Mouse (Mus musculus) spleen, postnatal 10 days (tissue): ENCODE measurements at regions not wholly inside any gene's neighbourhood (a gene's known extent, or its start where the extent isn't known, plus 50 kb on each side); places are given as distances from the start of the nearest gene placed in this dataset.
"Not testable (repeated sequence)": the region's sequence is repeated elsewhere in the genome, so short reads cannot be mapped to it uniquely, and the experiment has no call there.

Source experiments
- DNase-seq, 2 experiments: peaks; one replicate each; pipeline ENCODE4 v3.0.0; 2021 to 2022; ENCODE audit warnings: low spot score in 2 of 2

- DNase-seq = no peak
Measured at GRCm38 (mm10) chr10:8136662-8137061, 180.6 kb upstream of the Tab2 start.

GRCm38 (mm10) chr10:8135272-8135671 lies 179.2 kb upstream of the Tab2 start:
- no peak for DNase-seq

GRCm38 (mm10) chr10:8134398-8134797 lies 178.4 kb upstream of the Tab2 start:
- DNase-seq = no peak

GRCm38 (mm10) chr10:8133451-8133952 lies 177.5 kb upstream of the Tab2 start:
- no peak for DNase-seq

- no peak for DNase-seq
Measured at GRCm38 (mm10) chr10:8132795-8133194, 176.8 kb upstream of the Tab2 start.

- no peak for DNase-seq
Measured at GRCm38 (mm10) chr10:8130472-8131241, 174.6 kb upstream of the Tab2 start.

GRCm38 (mm10) chr10:8130057-8130456 lies 174.0 kb upstream of the Tab2 start:
- DNase-seq = no peak

- no peak for DNase-seq
Measured at GRCm38 (mm10) chr10:8124124-8124523, 168.1 kb upstream of the Tab2 start.

GRCm38 (mm10) chr10:8121895-8122294 lies 165.9 kb upstream of the Tab2 start:
- no peak for DNase-seq

- no peak for DNase-seq
Measured at GRCm38 (mm10) chr10:8116821-8117220, 160.8 kb upstream of the Tab2 start.

- not testable (repeated sequence) for DNase-seq
Measured at GRCm38 (mm10) chr10:8114932-8115331, 158.9 kb upstream of the Tab2 start.

GRCm38 (mm10) chr10:8114530-8114929 lies 158.5 kb upstream of the Tab2 start:
- no peak for DNase-seq

- no peak for DNase-seq
Measured at GRCm38 (mm10) chr10:8100489-8100888, 144.5 kb upstream of the Tab2 start.

GRCm38 (mm10) chr10:8095924-8096323 lies 139.9 kb upstream of the Tab2 start:
- DNase-seq = no peak

- no peak for DNase-seq
Measured at GRCm38 (mm10) chr10:8095206-8095605, 139.2 kb upstream of the Tab2 start.

GRCm38 (mm10) chr10:8091871-8092552 lies 136.0 kb upstream of the Tab2 start:
- no peak for DNase-seq

GRCm38 (mm10) chr10:8089296-8089695 lies 133.3 kb upstream of the Tab2 start:
- no peak for DNase-seq

- no peak for DNase-seq
Measured at GRCm38 (mm10) chr10:8088737-8089136, 132.7 kb upstream of the Tab2 start.

GRCm38 (mm10) chr10:8088321-8088720 lies 132.3 kb upstream of the Tab2 start:
- no peak for DNase-seq

GRCm38 (mm10) chr10:8087106-8087505 lies 131.1 kb upstream of the Tab2 start:
- DNase-seq = no peak

- no peak for DNase-seq
Measured at GRCm38 (mm10) chr10:8086442-8086841, 130.4 kb upstream of the Tab2 start.

- no peak for DNase-seq
Measured at GRCm38 (mm10) chr10:8077904-8078811, 122.1 kb upstream of the Tab2 start.
